Mouse (Mus musculus): ENCODE data around the gene Ttll5. TPM values are rescaled to one million over a fixed set of nuclear protein-coding genes. Genes with fewer than 3 reads are reported as not detected.

Ttll5 gene
- total and polyA plus RNA-seq, 3 experiments, result 7.4 to 18.5 TPM; not detected in 1

GRCm38 (mm10) chr12:86027747-86028146 is 203.3 kb downstream of the Ttll5 start:
- no peak overlapping the region for H3K9ac ChIP-seq (ENCODE audit: control insufficient read depth, low read depth, low read length, poor library complexity, severe bottlenecking)

GRCm38 (mm10) chr12:86030932-86031331 is 206.5 kb downstream of the Ttll5 start:
- H3K4me3 ChIP-seq (ENCODE audit: control insufficient read depth in 1 of 2, insufficient read depth in 1 of 2, low read depth in 2 of 2, low read length in 2 of 2), result no peak overlapping the region
- no peaks in the 10 kb centered on the region for H3K79me2 ChIP-seq (ENCODE audit: control insufficient read depth, insufficient read depth, low read length, poor library complexity)
- peak; percentile 40 for DNase-seq (ENCODE audit: low read depth, low spot score)
- peak overlapping the region; percentile 64 for H3K27ac ChIP-seq (ENCODE audit: control insufficient read depth, low read depth, low read length)
- TF ChIP-seq POLR2AphosphoS2 (IDR thresholded peaks at IDR 0.05; ENCODE audit: low read length) (no peak), GABPA (IDR thresholded peaks at IDR 0.05; ENCODE audit: low read depth, low read length) (no peak), GATA1 (IDR thresholded peaks at IDR 0.05; ENCODE audit: low read depth, low read length) (peak; percentile 82), ZC3H11A (IDR thresholded peaks at IDR 0.05; ENCODE audit: low read depth, low read length) (no peak), CHD1 (IDR thresholded peaks at IDR 0.05; ENCODE audit: low read depth, low read length) (no peak), MYC (IDR thresholded peaks at IDR 0.05; ENCODE audit: low read depth, low read length) (no peak), POLR2A (IDR thresholded peaks at IDR 0.05; ENCODE audit: control insufficient read depth in 1 of 2, insufficient read depth in 1 of 2, low read depth in 1 of 2, low read length in 2 of 2, poor library complexity in 1 of 2) (no peak), NELFE (IDR thresholded peaks at IDR 0.05; ENCODE audit: low read depth, low read length) (no peak), TCF12 (IDR thresholded peaks at IDR 0.05; ENCODE audit: low read depth, low read length) (peak; percentile 56; the same call in 1 of the 2 replicates), JUND (IDR thresholded peaks at IDR 0.05; ENCODE audit: low read depth, low read length) (no peak), E2F4 (IDR thresholded peaks at IDR 0.05; ENCODE audit: borderline replicate concordance, low read depth, low read length) (no peak), EP300 (IDR thresholded peaks at IDR 0.05; ENCODE audit: low read depth in 1 of 2, low read length in 2 of 2) (peak; percentile 69 to 74; a peak in 3 of 4 replicates), ETS1 (IDR thresholded peaks at IDR 0.05; ENCODE audit: low read depth, low read length) (peak; percentile 24; the same call in 1 of the 2 replicates), TBP (IDR thresholded peaks at IDR 0.05; ENCODE audit: low read depth, low read length) (no peak)
- H3K36me3 ChIP-seq (ENCODE audit: control insufficient read depth in 1 of 2, insufficient read depth in 2 of 2, low read length in 2 of 2), result peaks cover 0 to 16% of the 10 kb centered on the region in 2 experiments; a peak in 2 of 4 replicates
- H3K9me3 ChIP-seq (replicated peaks; ENCODE audit: insufficient read depth, low read length), result no peaks in the 10 kb centered on the region
- H3K4me1 ChIP-seq (ENCODE audit: control insufficient read depth in 1 of 2, insufficient read depth in 2 of 2, low read length in 2 of 2), result peaks cover 10% of the 10 kb centered on the region in 2 experiments
- H3K27me3 ChIP-seq (ENCODE audit: control insufficient read depth in 1 of 2, insufficient read depth in 2 of 2, low read length in 2 of 2), result no peaks in the 10 kb centered on the region
- H3K9ac ChIP-seq (ENCODE audit: control insufficient read depth, low read depth, low read length, poor library complexity, severe bottlenecking), result no peak overlapping the region

More at GRCm38 (mm10) chr12:86027747-86028146, 203.3 kb downstream of the Ttll5 start:
- DNase-seq (ENCODE audit: low read depth, low spot score), result no peak
- no peaks in the 10 kb centered on the region for H3K9me3 ChIP-seq (replicated peaks; ENCODE audit: insufficient read depth, low read length)
- H3K27ac ChIP-seq (ENCODE audit: control insufficient read depth, low read depth, low read length), result no peak overlapping the region
- peaks cover 0 to 16% of the 10 kb centered on the region in 2 experiments; a peak in 2 of 4 replicates for H3K36me3 ChIP-seq (ENCODE audit: control insufficient read depth in 1 of 2, insufficient read depth in 2 of 2, low read length in 2 of 2)
- peaks cover 10 to 18% of the 10 kb centered on the region in 2 experiments for H3K4me1 ChIP-seq (ENCODE audit: control insufficient read depth in 1 of 2, insufficient read depth in 2 of 2, low read length in 2 of 2)
- H3K4me3 ChIP-seq (ENCODE audit: control insufficient read depth in 1 of 2, insufficient read depth in 1 of 2, low read depth in 2 of 2, low read length in 2 of 2), result no peak overlapping the region
- H3K79me2 ChIP-seq (ENCODE audit: control insufficient read depth, insufficient read depth, low read length, poor library complexity), result no peaks in the 10 kb centered on the region
- no peak for TF ChIP-seq ELF1 (IDR thresholded peaks at IDR 0.05; ENCODE audit: low read depth, low read length)
- no peak for TF ChIP-seq ZC3H11A (IDR thresholded peaks at IDR 0.05; ENCODE audit: low read depth, low read length)
- TF ChIP-seq TAL1 (IDR thresholded peaks at IDR 0.05; ENCODE audit: low read length), result no peak
- no peak for TF ChIP-seq CHD1 (IDR thresholded peaks at IDR 0.05; ENCODE audit: low read depth, low read length)
- no peaks in the 10 kb centered on the region for H3K27me3 ChIP-seq (ENCODE audit: control insufficient read depth in 1 of 2, insufficient read depth in 2 of 2, low read length in 2 of 2)
